Mouse (Mus musculus) myocyte (in vitro differentiated cells): ENCODE results near the gene Gfy.
A peak's percentile ranks its signal among the peaks of the same experiment; 100 is the strongest.

ENCODE experiments used
- CEBPB ChIP-seq: IDR thresholded peaks from 2 replicates; pipeline ENCODE4 v1.6.1; 2011; ENCODE audit warnings: mild to moderate bottlenecking, moderate library complexity; ENCODE audit not compliant: poor library complexity, insufficient read depth, severe bottlenecking
- E2F4 ChIP-seq: IDR thresholded peaks from one replicate; pipeline ENCODE4 v1.6.1; 2011; ENCODE audit warnings: mild to moderate bottlenecking, control low read depth, moderate library complexity; ENCODE audit not compliant: insufficient read depth
- MAX ChIP-seq: IDR thresholded peaks from one replicate; pipeline ENCODE4 v1.6.1; 2011; ENCODE audit warnings: low read depth, mild to moderate bottlenecking, control low read depth
- MYOD1 ChIP-seq, 3 experiments: IDR thresholded peaks; one replicate each; pipeline ENCODE4 v1.6.1; 2011; ENCODE audit warnings: control low read depth in 2 of 3, low read depth in 2 of 3, mild to moderate bottlenecking in 2 of 3, moderate library complexity in 1 of 3; ENCODE audit not compliant: insufficient read length in 2 of 3, control insufficient read depth in 1 of 3
- POLR2A ChIP-seq: IDR thresholded peaks from one replicate; pipeline ENCODE4 v1.6.1; 2011; ENCODE audit warnings: low read depth, mild to moderate bottlenecking, control low read depth, moderate library complexity; ENCODE audit not compliant: insufficient read length
- USF1 ChIP-seq: IDR thresholded peaks from one replicate; pipeline ENCODE4 v1.6.1; 2011; ENCODE audit warnings: low read depth, mild to moderate bottlenecking, control low read depth, moderate library complexity

DNA sequence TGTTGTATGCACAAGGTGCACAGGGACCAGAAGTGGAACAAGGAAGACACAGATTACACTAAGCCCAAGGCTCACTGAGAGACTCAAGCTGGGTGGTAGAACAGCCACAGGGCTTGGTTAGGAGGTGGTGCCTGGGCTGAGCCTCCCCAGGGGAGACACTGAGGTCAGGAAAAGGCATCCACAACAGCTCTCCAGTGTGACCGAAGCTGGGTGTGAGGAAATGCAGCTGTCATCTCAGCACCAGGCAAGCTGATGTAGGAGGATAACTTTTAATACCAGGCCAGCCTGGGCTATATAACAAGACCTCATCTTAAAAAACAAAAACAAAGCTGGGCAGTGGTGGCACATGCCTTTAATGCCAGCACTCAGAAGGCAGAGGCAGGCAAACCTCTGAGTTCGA, 11.8 kb upstream of the Gfy start:
- TF ChIP-seq USF1, result no peak
- TF ChIP-seq CEBPB, result no peak
- no peak for TF ChIP-seq POLR2A
- no peak for TF ChIP-seq MAX
- peak in 2 of 3 experiments; percentile 91 to 93 for TF ChIP-seq MYOD1 (IDR thresholded peaks at IDR 0.05; ENCODE audit: control insufficient read depth in 1 of 3, insufficient read length in 2 of 3, low read depth in 2 of 3)
- no peak for TF ChIP-seq E2F4
